Mouse (Mus musculus) ES-E14 (cell line): ENCODE measurements around the gene Rnf212. TPM values are rescaled to one million over a fixed set of nuclear protein-coding genes. Genes with fewer than 3 reads are reported as not detected.

Source experiments
- DNase-seq: peaks from one replicate; pipeline ENCODE4 v3.0.0-alpha.2; 2013; ENCODE audit warnings: low read depth, low spot score
- H3K27ac ChIP-seq: 2 replicates; pipeline ENCODE4 v1.5.1; 2012; ENCODE audit warnings: low read depth, mild to moderate bottlenecking, low read length, moderate library complexity, mixed read lengths; ENCODE audit not compliant: poor library complexity, insufficient read depth, severe bottlenecking
- H3K36me3 ChIP-seq: 2 replicates; pipeline ENCODE4 v1.6.1; 2012; ENCODE audit warnings: mild to moderate bottlenecking, low read length, moderate library complexity, mixed read lengths; ENCODE audit not compliant: control insufficient read depth, poor library complexity, insufficient read depth, severe bottlenecking
- H3K4me1 ChIP-seq, 2 experiments: fragments of 150-350 bp in 1 of 2; sonication (generic) in 1 of 2; 2 replicates each; pipeline ENCODE4 v1.6.1; 2012; ENCODE audit warnings: low read length in 2 of 2, mild to moderate bottlenecking in 1 of 2, mixed read lengths in 1 of 2; ENCODE audit not compliant: control insufficient read depth in 2 of 2, insufficient read depth in 2 of 2, poor library complexity in 1 of 2
- H3K4me3 ChIP-seq, 2 experiments: fragments of 150-350 bp in 1 of 2; sonication (generic) in 1 of 2; 2 replicates each; pipeline ENCODE4 v1.5.1; 2012; ENCODE audit warnings: low read length in 2 of 2, low read depth in 1 of 2, mild to moderate bottlenecking in 1 of 2, mixed read lengths in 1 of 2; ENCODE audit not compliant: insufficient read depth in 1 of 2, poor library complexity in 1 of 2, severe bottlenecking in 1 of 2
- H3K9ac ChIP-seq: 2 replicates; pipeline ENCODE4 v1.6.1; 2012; ENCODE audit warnings: low read depth, mild to moderate bottlenecking, low read length, mixed read lengths; ENCODE audit not compliant: poor library complexity, insufficient read depth, severe bottlenecking
- H3K9me3 ChIP-seq: fragments of 150-350 bp; sonication (generic); 2 replicates; pipeline ENCODE4 v1.6.1; 2012; ENCODE audit warnings: low read depth, mild to moderate bottlenecking, low read length; ENCODE audit not compliant: control insufficient read depth, insufficient read depth
- CHD2 ChIP-seq: IDR thresholded peaks from 2 replicates; pipeline ENCODE4 v1.6.1; 2014; ENCODE audit warnings: mild to moderate bottlenecking, low read depth, low read length, inconsistent platforms
- HCFC1 ChIP-seq: IDR thresholded peaks from 2 replicates; pipeline ENCODE4 v1.6.1; 2012; ENCODE audit warnings: low read length, inconsistent platforms, borderline replicate concordance; ENCODE audit not compliant: insufficient read depth
- MAFK ChIP-seq: IDR thresholded peaks from 2 replicates; pipeline ENCODE4 v1.6.1; 2014; ENCODE audit warnings: mild to moderate bottlenecking, low read depth, low read length, inconsistent platforms; ENCODE audit not compliant: insufficient read depth
- ZC3H11A ChIP-seq: IDR thresholded peaks from 2 replicates; pipeline ENCODE4 v1.6.1; 2012; ENCODE audit warnings: low read depth, mild to moderate bottlenecking, inconsistent platforms, low read length, borderline replicate concordance
- ZNF384 ChIP-seq: IDR thresholded peaks from 2 replicates; pipeline ENCODE4 v1.6.1; 2012; ENCODE audit warnings: low read depth, low read length, inconsistent platforms
- in situ Hi-C, 2 experiments: fragments of 600-800 bp; cut with MboI; formaldehyde crosslinking; loops; one replicate each; pipeline ENCODE4 v1.15.1; 2025; ENCODE audit warnings: low sequenced_read_pairs in 2 of 2, inconsistent platforms in 1 of 2; ENCODE audit not compliant: unreplicated experiment in 2 of 2
- total RNA-seq: library from RNA; depleted of rRNA; stranded (reverse); fragments of 300-350 nt; gene quantifications from 2 replicates; pipeline ENCODE4 v1.2.3, GENCODE M21; 2012

The Rnf212 gene
- total RNA-seq, 1 experiment: 0.31 TPM

DNA sequence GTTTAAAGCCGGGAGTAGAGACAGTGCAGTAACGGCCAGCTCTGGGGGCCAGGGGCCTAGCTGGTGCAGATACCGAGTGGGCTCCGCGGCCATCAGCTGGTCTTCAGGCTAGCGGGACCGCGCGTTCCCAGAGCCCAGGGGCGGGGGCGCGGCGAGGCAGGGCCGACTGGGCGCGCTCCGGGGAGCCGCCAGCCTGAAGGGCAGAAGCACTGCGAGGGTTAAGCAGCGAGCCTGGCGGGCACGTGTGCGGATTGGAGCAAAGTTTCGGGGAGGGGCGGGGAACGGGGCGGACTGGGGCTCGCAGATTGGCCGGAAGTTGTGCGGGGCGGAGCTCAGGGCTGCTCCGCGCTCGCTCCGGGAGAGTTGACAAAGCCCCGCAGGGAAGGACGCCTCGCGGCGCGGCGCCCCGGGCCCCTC lies 80.9 kb downstream of the Rnf212 start:
- H3K4me1 ChIP-seq: peaks cover 0 to 4% of the 10 kb centered on the region in 2 experiments; a peak in 1 of 4 replicates
- in situ Hi-C loops: no loop called here
- no peaks in the 10 kb centered on the region for H3K9me3 ChIP-seq
- TF ChIP-seq CHD2 (no peak), ZC3H11A (no peak), HCFC1 (no peak), ZNF384 (no peak), MAFK (no peak)
- H3K27ac ChIP-seq: no peak overlapping the region
- peak; percentile 86 for DNase-seq
- peak overlapping the region; percentile 66 to 93 for H3K4me3 ChIP-seq
- peak overlapping the region; percentile 87 for H3K9ac ChIP-seq
- H3K36me3 ChIP-seq: no peaks in the 10 kb centered on the region

- Histone ChIP-seq H3K27ac (no peak within 1 kb of the TSS), H3K36me3 (no peaks in the 10 kb centered on the region), H3K4me3 (peak within 1 kb of the TSS in 1 of 2 experiments; percentile 58; a peak in 3 of 4 replicates), H3K9ac (no peak within 1 kb of the TSS), H3K9me3 (no peaks in the 10 kb centered on the region), H3K4me1 (peaks cover 0 to 4% of the 10 kb centered on the region in 2 experiments; a peak in 1 of 4 replicates)
- DNase-seq: peak; percentile 62
- TF ChIP-seq ZC3H11A (no peak), MAFK (no peak), ZNF384 (no peak), HCFC1 (no peak), CHD2 (no peak)
- in situ Hi-C loops: no loop called here
These were observed 82.5 kb downstream of the Rnf212 start, which contains the start of gene Fgfrl1 for GRCm38 (mm10) chr5:108692271-108692670. Gene Fgfrl1 (plus strand): TSS chr5:108692382.

DNA sequence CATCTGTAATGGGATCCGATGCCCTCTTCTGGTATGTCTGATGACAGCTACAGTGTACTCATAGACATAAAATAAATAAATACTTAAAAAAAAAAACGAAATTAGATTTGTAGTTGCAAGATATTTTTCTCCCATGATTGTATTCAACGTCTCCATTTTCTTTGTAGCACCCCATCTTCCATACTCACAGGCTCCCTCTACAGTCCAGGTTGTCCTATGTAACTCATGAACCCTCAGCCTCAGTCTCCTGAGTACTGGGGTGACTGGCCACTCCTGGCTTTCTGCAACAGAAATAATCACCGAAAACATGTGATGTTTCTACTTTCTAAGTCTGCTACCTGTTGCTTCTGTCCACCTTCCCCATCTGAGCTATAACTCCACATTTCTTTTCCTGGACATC lies 83.6 kb downstream of the Rnf212 start:
- Histone ChIP-seq H3K4me3 (no peak overlapping the region), H3K36me3 (no peaks in the 10 kb centered on the region), H3K27ac (no peak overlapping the region), H3K9me3 (no peaks in the 10 kb centered on the region), H3K9ac (no peak overlapping the region), H3K4me1 (peaks cover 0 to 4% of the 10 kb centered on the region in 2 experiments; a peak in 1 of 4 replicates)
- no peak for TF ChIP-seq CHD2
- no peak for TF ChIP-seq ZNF384
- TF ChIP-seq MAFK: no peak
- TF ChIP-seq HCFC1: no peak
- TF ChIP-seq ZC3H11A: no peak
- in situ Hi-C loops: no loop called here
- no peak for DNase-seq

GRCm38 (mm10) chr5:108689091-108689490 lies 85.7 kb downstream of the Rnf212 start:
- H3K4me3 ChIP-seq: no peak overlapping the region
- H3K9ac ChIP-seq: no peak overlapping the region
- in situ Hi-C loops: no loop called here

DNA sequence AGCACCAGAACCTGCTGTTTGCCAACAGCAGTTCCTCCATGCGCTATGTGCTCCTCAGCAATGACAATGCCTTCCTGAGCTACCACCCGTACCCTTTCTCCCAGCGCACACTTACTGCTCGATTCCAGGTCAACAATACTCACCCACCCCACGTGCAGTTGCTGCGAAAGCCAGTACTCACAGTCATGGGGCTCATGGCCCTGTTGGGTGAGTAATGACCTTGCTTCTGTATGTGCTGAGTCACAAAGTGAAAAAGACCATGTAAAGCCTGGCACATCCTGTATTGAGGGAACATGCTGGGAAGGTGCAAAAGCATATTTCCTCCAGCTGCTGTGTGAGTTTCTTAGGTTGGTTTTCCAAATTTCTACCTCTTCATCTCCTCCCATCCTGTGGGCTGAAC lies 93.9 kb downstream of the Rnf212 start:
- no peaks in the 10 kb centered on the region for H3K9me3 ChIP-seq
- no peak overlapping the region for H3K4me3 ChIP-seq
- DNase-seq: no peak
- no peak for TF ChIP-seq MAFK
- no peak for TF ChIP-seq ZNF384
- TF ChIP-seq CHD2: no peak
- no peak for TF ChIP-seq ZC3H11A
- in situ Hi-C loops: no loop called here
- H3K9ac ChIP-seq: no peak overlapping the region
- no peaks in the 10 kb centered on the region for H3K36me3 ChIP-seq
- peaks cover 0 to 12% of the 10 kb centered on the region in 2 experiments; a peak in 2 of 4 replicates for H3K4me1 ChIP-seq
- no peak overlapping the region for H3K27ac ChIP-seq

More at GRCm38 (mm10) chr5:108689091-108689490, 85.7 kb downstream of the Rnf212 start:
- no peak for TF ChIP-seq CHD2
- TF ChIP-seq MAFK: no peak
- no peak for TF ChIP-seq ZNF384
- no peak for TF ChIP-seq ZC3H11A
- no peak for TF ChIP-seq HCFC1
- no peak for DNase-seq
- Histone ChIP-seq H3K9me3 (no peaks in the 10 kb centered on the region), H3K27ac (no peak overlapping the region), H3K4me1 (peaks cover 0 to 2% of the 10 kb centered on the region in 2 experiments; a peak in 1 of 4 replicates), H3K36me3 (no peaks in the 10 kb centered on the region)
